Mouse (Mus musculus): ENCODE measurements around the gene Lsp1. TPM values are rescaled to one million over a fixed set of nuclear protein-coding genes. Genes with fewer than 3 reads are reported as not detected.

The Lsp1 gene
- polyA plus RNA-seq, 1 experiment = 298 TPM

DNA sequence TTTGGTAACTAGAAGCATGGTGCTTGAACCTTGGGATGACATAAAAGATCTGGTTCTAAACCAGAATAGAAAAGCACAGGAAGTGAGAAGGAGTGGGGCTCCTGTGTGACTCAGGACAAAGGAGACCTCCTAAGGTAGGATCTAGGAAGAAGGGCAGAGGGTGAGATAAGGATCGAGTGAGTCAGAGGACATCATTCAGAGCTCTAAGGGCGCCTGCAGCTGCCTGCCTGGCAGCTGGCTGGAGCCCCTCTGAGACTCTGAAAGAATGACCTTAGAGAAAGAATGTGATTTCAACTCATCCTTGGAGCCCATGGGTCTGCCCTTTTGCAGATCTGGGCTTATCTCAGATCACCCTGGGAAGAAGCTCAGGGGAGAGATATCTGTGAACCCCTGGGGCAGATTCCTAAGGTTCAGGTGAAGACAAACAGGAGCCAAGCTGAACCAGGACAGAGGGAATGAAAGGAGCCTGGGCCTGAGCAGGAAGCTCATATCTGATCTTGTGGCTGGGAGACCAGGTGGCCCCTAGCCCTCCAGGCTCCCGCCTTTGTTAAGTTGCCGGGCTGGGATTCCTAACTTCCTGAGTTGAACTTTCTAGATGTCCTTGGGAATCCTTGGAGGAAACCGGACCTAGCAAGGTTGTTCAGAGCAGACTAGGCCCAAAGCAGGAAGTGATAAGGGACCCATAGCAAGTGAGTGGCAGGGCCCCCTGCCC, 38.6 kb downstream of the Lsp1 start:
- TF ChIP-seq TCF12 (IDR thresholded peaks at IDR 0.05; ENCODE audit: insufficient read depth, poor library complexity, severe bottlenecking) = peak; percentile 26
- peak in 2 of 3 experiments; percentile 67 to 71 for TF ChIP-seq MYOD1 (IDR thresholded peaks at IDR 0.05; ENCODE audit: control insufficient read depth in 1 of 3, insufficient read length in 2 of 3, low read depth in 2 of 3)
- TF ChIP-seq POLR2A (IDR thresholded peaks at IDR 0.05; ENCODE audit: insufficient read length, low read depth) = peak; percentile 26
- TF ChIP-seq CEBPB (IDR thresholded peaks at IDR 0.05; ENCODE audit: insufficient read depth, poor library complexity, severe bottlenecking) = no peak
- peak in 2 of 3 experiments; percentile 41 to 61 for TF ChIP-seq MYOG (IDR thresholded peaks at IDR 0.05; ENCODE audit: control insufficient read depth in 1 of 3, insufficient read depth in 1 of 3, insufficient read length in 2 of 3, low read depth in 2 of 3)
- H3ac ChIP-seq (ENCODE audit: control insufficient read depth, insufficient read length) = no peak overlapping the region
- peak overlapping the region; percentile 32 for H3K4me3 ChIP-seq
- H3K36me3 ChIP-seq (ENCODE audit: control insufficient read depth, insufficient read depth) = peaks cover 27% of the 10 kb centered on the region
- H3K79me2 ChIP-seq (ENCODE audit: control insufficient read depth, insufficient read depth) = peaks cover 10% of the 10 kb centered on the region
- H3K4me2 ChIP-seq (ENCODE audit: low read depth) = peak overlapping the region; percentile 88
- H3K27me3 ChIP-seq (ENCODE audit: control insufficient read depth, insufficient read depth, insufficient read length) = no peaks in the 10 kb centered on the region

- peak; percentile 89 to 99 (median 98) for TF ChIP-seq MYOG (IDR thresholded peaks at IDR 0.05; ENCODE audit: control insufficient read depth in 1 of 3, insufficient read depth in 1 of 3, insufficient read length in 2 of 3, low read depth in 2 of 3)
- peak; percentile 70 for TF ChIP-seq SRF (IDR thresholded peaks at IDR 0.05; ENCODE audit: control insufficient read depth, insufficient read length, low read depth)
- TF ChIP-seq TCF12 (IDR thresholded peaks at IDR 0.05; ENCODE audit: insufficient read depth, poor library complexity, severe bottlenecking) = peak; percentile 95
- TF ChIP-seq E2F4 (IDR thresholded peaks at IDR 0.05; ENCODE audit: insufficient read depth) = no peak
- no peak for TF ChIP-seq MAX (IDR thresholded peaks at IDR 0.05; ENCODE audit: low read depth)
- TF ChIP-seq TCF3 (IDR thresholded peaks at IDR 0.05; ENCODE audit: insufficient read length, low read depth) = peak; percentile 37
- no peak for TF ChIP-seq USF1 (IDR thresholded peaks at IDR 0.05; ENCODE audit: low read depth)
- TF ChIP-seq POLR2A (IDR thresholded peaks at IDR 0.05; ENCODE audit: insufficient read length, low read depth) = peak; percentile 57
- no peak for TF ChIP-seq REST (IDR thresholded peaks at IDR 0.05; ENCODE audit: insufficient read depth, insufficient read length)
- TF ChIP-seq MYOD1 (IDR thresholded peaks at IDR 0.05; ENCODE audit: control insufficient read depth in 1 of 3, insufficient read length in 2 of 3, low read depth in 2 of 3) = peak; percentile 95 to 97 (median 97)
- no peak for TF ChIP-seq CEBPB (IDR thresholded peaks at IDR 0.05; ENCODE audit: insufficient read depth, poor library complexity, severe bottlenecking)
- peak; percentile 75 for TF ChIP-seq POLR2AphosphoS2 (IDR thresholded peaks at IDR 0.05; ENCODE audit: insufficient read length, low read depth)
- Histone ChIP-seq H3K4me3 (peak overlapping the region; percentile 32), H3ac (ENCODE audit: control insufficient read depth, insufficient read length) (no peak overlapping the region), H3K79me2 (ENCODE audit: control insufficient read depth, insufficient read depth) (peaks cover 10% of the 10 kb centered on the region), H3K4me2 (ENCODE audit: low read depth) (peak overlapping the region; percentile 88), H3K27me3 (ENCODE audit: control insufficient read depth, insufficient read depth, insufficient read length) (no peaks in the 10 kb centered on the region), H3K36me3 (ENCODE audit: control insufficient read depth, insufficient read depth) (peaks cover 19% of the 10 kb centered on the region)
Measured at GRCm38 (mm10) chr7:142500032-142500431, 39.4 kb downstream of the Lsp1 start.

DNA sequence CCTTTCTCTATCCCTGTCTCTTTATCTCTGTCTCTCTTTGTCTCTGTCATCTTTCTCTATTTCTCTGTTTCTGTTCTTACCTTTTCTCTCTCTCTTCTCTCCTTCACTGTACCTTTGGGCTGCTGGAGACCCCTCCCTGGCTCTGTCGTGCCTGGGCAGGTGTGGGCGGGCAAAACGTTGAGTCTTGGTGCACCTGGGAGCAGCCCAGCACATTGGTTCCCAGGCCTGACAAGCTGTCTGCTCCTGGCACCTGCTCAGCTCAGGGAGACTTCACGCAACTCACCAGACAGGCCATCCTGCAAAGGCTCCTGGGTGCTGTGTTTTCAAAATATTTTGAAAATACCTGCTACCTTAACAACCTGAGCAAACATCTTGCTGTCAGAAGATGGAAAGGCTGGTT, 42.6 kb downstream of the Lsp1 start:
- Histone ChIP-seq H3K36me3 (ENCODE audit: control insufficient read depth, insufficient read depth) (peaks cover 13% of the 10 kb centered on the region), H3K27me3 (ENCODE audit: control insufficient read depth, insufficient read depth, insufficient read length) (no peaks in the 10 kb centered on the region), H3ac (ENCODE audit: control insufficient read depth, insufficient read length) (no peak overlapping the region), H3K4me3 (no peak overlapping the region), H3K4me2 (ENCODE audit: low read depth) (peak overlapping the region; percentile 88), H3K79me2 (ENCODE audit: control insufficient read depth, insufficient read depth) (peaks cover 10% of the 10 kb centered on the region)
- TF ChIP-seq REST (IDR thresholded peaks at IDR 0.05; ENCODE audit: insufficient read depth, insufficient read length) (no peak), MAX (IDR thresholded peaks at IDR 0.05; ENCODE audit: low read depth) (no peak), POLR2AphosphoS2 (IDR thresholded peaks at IDR 0.05; ENCODE audit: insufficient read length, low read depth) (peak; percentile 47), TCF3 (IDR thresholded peaks at IDR 0.05; ENCODE audit: insufficient read length, low read depth) (no peak), CEBPB (IDR thresholded peaks at IDR 0.05; ENCODE audit: insufficient read depth, poor library complexity, severe bottlenecking) (no peak), TCF12 (IDR thresholded peaks at IDR 0.05; ENCODE audit: insufficient read depth, poor library complexity, severe bottlenecking) (no peak), POLR2A (IDR thresholded peaks at IDR 0.05; ENCODE audit: insufficient read length, low read depth) (peak; percentile 25), E2F4 (IDR thresholded peaks at IDR 0.05; ENCODE audit: insufficient read depth) (no peak), SRF (IDR thresholded peaks at IDR 0.05; ENCODE audit: control insufficient read depth, insufficient read length, low read depth) (no peak), MYOG (IDR thresholded peaks at IDR 0.05; ENCODE audit: control insufficient read depth in 1 of 3, insufficient read depth in 1 of 3, insufficient read length in 2 of 3, low read depth in 2 of 3) (no peak), USF1 (IDR thresholded peaks at IDR 0.05; ENCODE audit: low read depth) (no peak), MYOD1 (IDR thresholded peaks at IDR 0.05; ENCODE audit: control insufficient read depth in 1 of 3, insufficient read length in 2 of 3, low read depth in 2 of 3) (no peak)

- peaks cover 13% of the 10 kb centered on the region for H3K36me3 ChIP-seq (ENCODE audit: control insufficient read depth, insufficient read depth)
- H3K4me3 ChIP-seq = no peak overlapping the region
- peaks cover 5% of the 10 kb centered on the region for H3K79me2 ChIP-seq (ENCODE audit: control insufficient read depth, insufficient read depth)
- no peaks in the 10 kb centered on the region for H3K27me3 ChIP-seq (ENCODE audit: control insufficient read depth, insufficient read depth, insufficient read length)
- no peak overlapping the region for H3ac ChIP-seq (ENCODE audit: control insufficient read depth, insufficient read length)
- TF ChIP-seq E2F4 (IDR thresholded peaks at IDR 0.05; ENCODE audit: insufficient read depth) = no peak
- peak; percentile 58 for TF ChIP-seq POLR2AphosphoS2 (IDR thresholded peaks at IDR 0.05; ENCODE audit: insufficient read length, low read depth)
- TF ChIP-seq SRF (IDR thresholded peaks at IDR 0.05; ENCODE audit: control insufficient read depth, insufficient read length, low read depth) = no peak
- no peak for TF ChIP-seq CEBPB (IDR thresholded peaks at IDR 0.05; ENCODE audit: insufficient read depth, poor library complexity, severe bottlenecking)
- no peak for TF ChIP-seq TCF12 (IDR thresholded peaks at IDR 0.05; ENCODE audit: insufficient read depth, poor library complexity, severe bottlenecking)
- no peak for TF ChIP-seq MAX (IDR thresholded peaks at IDR 0.05; ENCODE audit: low read depth)
- no peak for TF ChIP-seq REST (IDR thresholded peaks at IDR 0.05; ENCODE audit: insufficient read depth, insufficient read length)
- TF ChIP-seq MYOD1 (IDR thresholded peaks at IDR 0.05; ENCODE audit: control insufficient read depth in 1 of 3, insufficient read length in 2 of 3, low read depth in 2 of 3) = no peak
- TF ChIP-seq POLR2A (IDR thresholded peaks at IDR 0.05; ENCODE audit: insufficient read length, low read depth) = peak; percentile 39
- TF ChIP-seq MYOG (IDR thresholded peaks at IDR 0.05; ENCODE audit: control insufficient read depth in 1 of 3, insufficient read depth in 1 of 3, insufficient read length in 2 of 3, low read depth in 2 of 3) = no peak
- TF ChIP-seq TCF3 (IDR thresholded peaks at IDR 0.05; ENCODE audit: insufficient read length, low read depth) = no peak
- TF ChIP-seq USF1 (IDR thresholded peaks at IDR 0.05; ENCODE audit: low read depth) = no peak
- no peak overlapping the region for H3K4me2 ChIP-seq (ENCODE audit: low read depth)
Measured at GRCm38 (mm10) chr7:142505942-142506341, 45.3 kb downstream of the Lsp1 start.

Measured in myocyte (in vitro differentiated cells).